Mouse (Mus musculus) spleen, adult 2 months (tissue): ENCODE results near the gene Eed.

Source experiments
- CTCF ChIP-seq: fragments of 200-500 bp; IDR thresholded peaks from 2 replicates; pipeline ENCODE4 v1.5.1; 2011; ENCODE audit warnings: mild to moderate bottlenecking, inconsistent platforms; ENCODE audit not compliant: insufficient read depth, insufficient read length, insufficient replicate concordance; ENCODE audit errors: extremely low read depth
- POLR2A ChIP-seq: fragments of 200-500 bp; IDR thresholded peaks from 2 replicates; pipeline ENCODE4 v1.6.1; 2011; ENCODE audit warnings: low read depth, low read length, inconsistent platforms

- TF ChIP-seq CTCF = no peak
- TF ChIP-seq POLR2A = no peak
Measured at GRCm38 (mm10) chr7:90024975-90025374, 44.2 kb upstream of the Eed start.
